Mouse (Mus musculus) E14TG2a.4 (cell line): ENCODE measurements around the gene Per1.

Source experiments
- CTCF ChIP-seq: conservative IDR thresholded peaks from 2 replicates; pipeline ENCODE4 v1.5.1; 2014; ENCODE audit warnings: low read length
- POU5F1 ChIP-seq: IDR thresholded peaks from 2 replicates; pipeline ENCODE4 v1.6.1; 2014; ENCODE audit warnings: low read length, borderline replicate concordance

DNA sequence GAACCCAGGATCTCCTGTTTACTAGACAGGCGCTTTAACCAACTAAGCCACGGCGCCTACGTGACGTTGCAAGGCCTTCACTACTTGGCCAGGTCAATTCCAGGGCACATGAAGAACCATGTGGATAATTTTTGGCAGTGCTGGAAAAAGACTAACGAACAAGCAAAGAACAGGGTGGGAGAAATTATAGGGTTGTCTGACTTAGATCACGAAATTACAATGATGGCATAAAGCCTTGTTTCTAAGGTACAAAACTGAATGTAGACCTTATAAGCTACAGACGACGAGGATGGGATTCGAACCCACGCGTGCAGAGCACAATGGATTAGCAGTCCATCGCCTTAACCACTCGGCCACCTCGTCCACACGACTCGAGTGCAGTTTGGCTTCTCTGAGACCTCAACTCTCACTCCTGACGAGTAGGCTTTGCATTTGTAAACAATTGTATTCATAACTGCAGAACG lies 32.2 kb upstream of the Per1 start:
- no peak for TF ChIP-seq POU5F1
- no peak for TF ChIP-seq CTCF
